In genomic region chr19:37418294-37418693, GRCm38 (mm10) we compare ENCODE assay signal across 9 mouse cellular contexts. TPM values are rescaled to one million over a fixed set of nuclear protein-coding genes. Genes with fewer than 3 reads are reported as not detected.
DNase-seq lines count a peak whose midpoint lies in the region; ATAC-seq and TF ChIP-seq lines count a peak whose summit lies in the region.
"Had no signal": no experiment of that assay in that cellular context is flagged by ENCODE, and none has a peak within 500 bp of the region (broad histone marks: within the 10 kb centered on the region; RNA-seq: fewer than 3 reads in every experiment).

No protein-coding gene starts in this region.

- H3K9me3 ChIP-seq in forebrain, postnatal 0 days (ENCODE audit: low read length): no peaks in the 10 kb centered on the region
- H3K9me3 ChIP-seq in forebrain, embryonic 10.5 days: no peaks in the 10 kb centered on the region
- no peaks in the 10 kb centered on the region for H3K9me3 ChIP-seq in forebrain, embryonic 11.5 days (ENCODE audit: control insufficient read depth, low read length)
- H3K9me3 ChIP-seq: midbrain, embryonic 12.5 days had no signal

- H3K9ac ChIP-seq in forebrain, postnatal 0 days: no peak overlapping the region
- no peak overlapping the region for H3K9ac ChIP-seq in forebrain, embryonic 11.5 days (ENCODE audit: low read length)
- H3K9ac ChIP-seq: midbrain, embryonic 12.5 days had no signal

- peak; percentile 40; the same call in 1 of the 2 replicates for ATAC-seq in forebrain, postnatal 0 days
- no peak for ATAC-seq in forebrain, embryonic 11.5 days (replicated peaks; ENCODE audit: low FRiP score)

- H3K4me1 ChIP-seq in forebrain, postnatal 0 days (ENCODE audit: insufficient read depth): no peaks in the 10 kb centered on the region
- no peaks in the 10 kb centered on the region for H3K4me1 ChIP-seq in forebrain, embryonic 10.5 days
- H3K4me1 ChIP-seq in forebrain, embryonic 11.5 days (replicated peaks; ENCODE audit: control insufficient read depth, insufficient read depth, low read length): no peaks in the 10 kb centered on the region
- H3K4me1 ChIP-seq: midbrain, embryonic 12.5 days had no signal

- WGBS in forebrain, postnatal 0 days: 80% methylated on average over 4 of the region's 4 CpGs
- 92% methylated on average over 4 of the region's 4 CpGs for WGBS in forebrain, embryonic 10.5 days
- WGBS in forebrain, embryonic 11.5 days: 93% methylated on average over 4 of the region's 4 CpGs

- peak; percentile 57 for TF ChIP-seq CTCF in forebrain, postnatal 0 days (IDR thresholded peaks at IDR 0.05; ENCODE audit: low read depth)

- no peaks in the 10 kb centered on the region for H3K27me3 ChIP-seq in forebrain, postnatal 0 days (ENCODE audit: insufficient read depth, low read length)
- no peaks in the 10 kb centered on the region for H3K27me3 ChIP-seq in forebrain, embryonic 10.5 days (ENCODE audit: poor library complexity, severe bottlenecking)
- H3K27me3 ChIP-seq in forebrain, embryonic 11.5 days (ENCODE audit: control insufficient read depth, insufficient read depth, low read length): no peaks in the 10 kb centered on the region
- H3K27me3 ChIP-seq: midbrain, embryonic 12.5 days had no signal

- H3K27ac ChIP-seq in forebrain, postnatal 0 days (ENCODE audit: low read depth, low read length): no peak overlapping the region
- H3K27ac ChIP-seq in forebrain, embryonic 10.5 days: no peak overlapping the region
- no peak overlapping the region for H3K27ac ChIP-seq in forebrain, embryonic 11.5 days (ENCODE audit: low read depth, low read length)
- H3K27ac ChIP-seq: midbrain, embryonic 12.5 days had no signal

- peak; percentile 33 for DNase-seq in forebrain, postnatal 0 days
- DNase-seq in forebrain, embryonic 10.5 days (ENCODE audit: extremely low spot score, low spot score): no peak
- peak; percentile 28 for DNase-seq in right cerebral cortex, adult 18-20 months
- DNase-seq in right cerebral cortex, postnatal 4 days: no peak
- DNase-seq in cerebellum, postnatal 36 days: peak; percentile 18 to 25
- DNase-seq in kidney, postnatal 4 days: peak; percentile 30 to 45
- DNase-seq in right cerebral cortex, postnatal 25 days: peak; percentile 23
- DNase-seq in forebrain, embryonic 11.5 days (ENCODE audit: low spot score): no peak

- H3K4me2 ChIP-seq in forebrain, postnatal 0 days (ENCODE audit: low read depth): no peak overlapping the region
- H3K4me2 ChIP-seq in forebrain, embryonic 11.5 days (ENCODE audit: low read depth, low read length, severe bottlenecking): no peak overlapping the region
- H3K4me2 ChIP-seq: midbrain, embryonic 12.5 days had no signal

- no peak overlapping the region for H3K4me3 ChIP-seq in forebrain, postnatal 0 days (ENCODE audit: low read depth, low read length)
- no peak overlapping the region for H3K4me3 ChIP-seq in forebrain, embryonic 10.5 days
- H3K4me3 ChIP-seq in forebrain, embryonic 11.5 days (ENCODE audit: low read depth, low read length): no peak overlapping the region
- H3K4me3 ChIP-seq: midbrain, embryonic 12.5 days had no signal

- no peaks in the 10 kb centered on the region for H3K36me3 ChIP-seq in forebrain, postnatal 0 days (ENCODE audit: insufficient read depth)
- H3K36me3 ChIP-seq in forebrain, embryonic 10.5 days (replicated peaks): peaks cover 97% of the 10 kb centered on the region
- H3K36me3 ChIP-seq in forebrain, embryonic 11.5 days (ENCODE audit: control insufficient read depth, insufficient read depth, low read length): peaks cover 26% of the 10 kb centered on the region

RNA-seq across cellular contexts. Expression of gene Hhex, which starts 16.3 kb away (rescaled TPM):
- total RNA-seq in forebrain, postnatal 0 days (2014; rRNA removed): 0.69 and 1.1 TPM in 2 replicates
- polyA plus RNA-seq in forebrain, postnatal 0 days (2015; fragmentation: Nextera tagmentation; extraction: Ambion mirVana): 2.1 and 3.4 TPM in 2 replicates
- 4.2 and 6.3 TPM in 2 replicates for polyA plus RNA-seq in forebrain, embryonic 10.5 days (2016; fragmentation: Nextera tagmentation; extraction: Ambion mirVana)
- polyA plus RNA-seq in forebrain, embryonic 11.5 days (2014; fragmentation: Nextera tagmentation; extraction: Ambion mirVana): 4.5 and 5.1 TPM in 2 replicates

RNA-seq across cellular contexts. Expression of gene Kif11, which starts 42.1 kb away (rescaled TPM):
- total RNA-seq in forebrain, postnatal 0 days (2014; rRNA removed): 9.1 and 15.2 TPM in 2 replicates
- polyA plus RNA-seq in forebrain, postnatal 0 days (2015; fragmentation: Nextera tagmentation; extraction: Ambion mirVana): 5.4 and 6.3 TPM in 2 replicates
- 97.8 and 98.3 TPM in 2 replicates for polyA plus RNA-seq in forebrain, embryonic 10.5 days (2016; fragmentation: Nextera tagmentation; extraction: Ambion mirVana)
- polyA plus RNA-seq in forebrain, embryonic 11.5 days (2014; fragmentation: Nextera tagmentation; extraction: Ambion mirVana): 112 and 121 TPM in 2 replicates

Comparison
In these comparisons a context has a peak if more than half of its experiments do, and no peak if none do; other contexts are left out.
1. DNase-seq: peak in forebrain, postnatal 0 days (single experiment), right cerebral cortex, adult 18-20 months (single experiment), cerebellum, postnatal 36 days (2 of 2), kidney, postnatal 4 days (2 of 2) and right cerebral cortex, postnatal 25 days (single experiment); none in forebrain, embryonic 10.5 days (single experiment), right cerebral cortex, postnatal 4 days (single experiment) and forebrain, embryonic 11.5 days (single experiment).
2. RNA of gene Kif11, which starts 42.1 kb away (polyA plus RNA-seq): 112 to 121 TPM in forebrain, embryonic 11.5 days and 97.8 to 98.3 TPM in forebrain, embryonic 10.5 days; 5.4 to 6.3 TPM in forebrain, postnatal 0 days; every median in the first group is over 10 times any median in the second.